Mouse (Mus musculus): Measurements from ENCODE around the gene Olfr769.
"Not testable (repeated sequence)": the region's sequence is repeated elsewhere in the genome, so short reads cannot be mapped to it uniquely, and the experiment has no call there.

Gene Olfr769

DNA sequence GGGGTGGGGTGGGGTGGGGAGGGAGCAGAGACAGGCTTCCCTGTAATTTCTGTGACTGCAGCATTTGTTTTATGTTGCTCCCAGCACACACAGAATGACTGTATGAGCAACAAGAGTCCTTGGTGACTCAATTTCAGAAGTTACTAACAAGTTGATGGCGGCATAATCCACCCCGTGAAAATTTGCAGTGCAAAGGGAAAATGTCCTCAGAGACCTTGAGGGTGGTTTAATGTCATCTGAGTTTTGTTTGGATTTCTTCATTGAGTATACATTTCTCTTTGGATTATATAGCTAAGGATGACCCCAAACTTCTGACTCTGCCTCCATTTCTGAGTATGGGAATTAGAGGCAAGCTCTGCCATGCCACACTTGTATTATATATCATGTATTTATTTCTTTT is at the start of gene Olfr769:
Olfr769 (minus strand) TSS at position 101 of the 400 bp plus-strand sequence.
- no peak for DNase-seq (ENCODE audit: low read depth in 2 of 2, low spot score in 2 of 2)

DNA sequence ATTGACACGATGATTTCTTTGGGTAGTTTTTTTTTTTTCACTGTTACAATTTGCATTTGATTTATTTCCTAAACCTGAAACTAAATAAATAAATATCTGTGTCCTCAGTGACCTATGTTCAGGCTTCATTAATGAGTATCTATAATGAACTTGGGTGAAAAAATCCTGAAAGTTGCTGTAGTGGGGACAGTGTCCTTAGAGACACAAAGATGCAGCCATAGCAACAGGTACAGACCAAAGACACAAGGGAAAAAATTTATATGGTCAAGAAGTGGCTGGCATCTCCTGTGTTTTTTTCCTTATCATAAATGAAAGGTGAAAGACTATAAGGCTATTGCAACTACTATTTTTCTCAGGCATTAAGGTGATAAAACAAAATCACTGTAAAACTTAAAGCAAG is 47.0 kb upstream of the Olfr769 start, which contains the start of gene Olfr771:
Olfr771 (minus strand) TSS at position 101 of the 400 bp plus-strand sequence.
- DNase-seq (ENCODE audit: low read depth in 2 of 2, low spot score in 2 of 2): no peak

- DNase-seq (ENCODE audit: low read depth in 2 of 2, low spot score in 2 of 2): no peak
Observed at GRCm38 (mm10) chr10:129138898-129139297, 21.2 kb upstream of the Olfr769 start, which contains the start of gene Olfr770. Gene Olfr770, minus strand, starts transcription at chr10:129138998.

- DNase-seq (ENCODE audit: low read depth in 2 of 2, low spot score in 2 of 2): no peak
Observed at GRCm38 (mm10) chr10:129115146-129115545, 2.5 kb downstream of the Olfr769 start.

- no peak for DNase-seq (ENCODE audit: low read depth in 2 of 2, low spot score in 2 of 2)
Observed at GRCm38 (mm10) chr10:129101231-129101630, 16.4 kb downstream of the Olfr769 start.

- no peak for DNase-seq (ENCODE audit: low read depth in 2 of 2, low spot score in 2 of 2)
Observed at GRCm38 (mm10) chr10:129099275-129099674, 18.4 kb downstream of the Olfr769 start, which contains the start of gene Olfr768. Gene Olfr768, minus strand, starts transcription at chr10:129099375.

DNA sequence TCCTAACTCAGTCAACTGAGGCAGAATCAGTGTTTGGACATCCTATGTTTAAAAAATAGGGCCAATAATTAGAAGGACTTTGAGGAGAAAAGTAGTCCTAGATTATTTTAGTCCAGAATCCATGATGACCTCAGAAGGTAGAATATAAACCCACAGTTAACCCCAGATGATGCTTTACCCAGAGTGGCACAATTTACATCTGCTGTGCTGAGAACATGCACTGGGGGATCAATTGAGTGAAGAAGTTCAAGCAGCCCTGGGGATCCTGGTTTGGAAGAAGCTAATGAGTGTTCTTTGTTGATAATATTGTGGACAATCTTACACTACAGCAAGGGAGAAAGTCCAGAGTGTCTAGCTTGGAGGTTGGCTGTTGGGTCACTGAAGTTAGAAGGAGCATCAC is 34.9 kb downstream of the Olfr769 start, which contains the start of gene Olfr767:
Olfr767 (minus strand) TSS at position 101 of the 400 bp plus-strand sequence.
- DNase-seq (ENCODE audit: low read depth in 2 of 2, low spot score in 2 of 2): not testable (repeated sequence)

- DNase-seq (ENCODE audit: low read depth in 2 of 2, low spot score in 2 of 2): no peak
Observed at GRCm38 (mm10) chr10:129068877-129069276, 48.8 kb downstream of the Olfr769 start, which contains the start of gene Olfr766-ps1. Gene Olfr766-ps1, minus strand, starts transcription at chr10:129068977.
